Mouse (Mus musculus) testis, adult 2 months (tissue): ENCODE measurements around the gene Kdsr.

ENCODE experiments used
- CTCF ChIP-seq: fragments of 200-500 bp; IDR thresholded peaks from 2 replicates; pipeline ENCODE4 v1.5.1; 2012; ENCODE audit warnings: low read depth, mild to moderate bottlenecking, inconsistent platforms, low read length, moderate library complexity; ENCODE audit not compliant: control insufficient read depth, insufficient read depth, insufficient replicate concordance
- POLR2A ChIP-seq: fragments of 200-500 bp; IDR thresholded peaks from 2 replicates; pipeline ENCODE4 v1.6.1; 2012; ENCODE audit warnings: low read depth, mild to moderate bottlenecking, inconsistent platforms, low read length, moderate library complexity; ENCODE audit not compliant: control insufficient read depth

- TF ChIP-seq CTCF (no peak), POLR2A (no peak)
These were observed 37.5 kb downstream of the Kdsr start for GRCm38 (mm10) chr1:106722061-106722460.
